Mouse (Mus musculus) erythroblast, embryonic 14.5 days (primary cell): ENCODE measurements around the gene Bmpr1b.

ENCODE experiments used
- GATA1 ChIP-seq: IDR thresholded peaks from 2 replicates; pipeline ENCODE4 v1.6.1; 2012; ENCODE audit warnings: low read length, inconsistent platforms, mixed read lengths
- TAL1 ChIP-seq: IDR thresholded peaks from 3 replicates; pipeline ENCODE4 v1.6.1; 2012; ENCODE audit warnings: low read length, inconsistent platforms, mixed read lengths

DNA sequence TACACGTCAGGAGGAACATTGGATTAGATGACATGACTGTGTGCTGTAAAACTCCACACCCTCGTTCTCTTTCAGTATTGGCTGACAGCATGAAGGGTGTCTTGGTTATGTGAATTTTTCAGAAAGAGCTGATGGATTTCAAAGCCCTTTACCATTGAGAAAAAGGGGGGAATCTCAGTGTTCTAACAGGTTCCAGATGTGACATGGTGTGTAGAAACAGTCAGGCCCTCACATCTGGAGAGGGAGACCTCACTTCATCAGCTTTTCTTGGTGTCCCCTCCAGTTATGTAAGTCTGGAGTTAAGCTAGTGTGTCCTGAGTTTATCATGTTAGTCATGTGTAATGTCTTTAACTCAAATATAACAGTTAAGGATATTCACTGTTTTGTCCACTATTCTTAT lies 43.6 kb upstream of the Bmpr1b start:
- TF ChIP-seq TAL1 = no peak
- no peak for TF ChIP-seq GATA1
